ENCODE assay signal across 8 mouse cellular contexts in the genomic region with DNA sequence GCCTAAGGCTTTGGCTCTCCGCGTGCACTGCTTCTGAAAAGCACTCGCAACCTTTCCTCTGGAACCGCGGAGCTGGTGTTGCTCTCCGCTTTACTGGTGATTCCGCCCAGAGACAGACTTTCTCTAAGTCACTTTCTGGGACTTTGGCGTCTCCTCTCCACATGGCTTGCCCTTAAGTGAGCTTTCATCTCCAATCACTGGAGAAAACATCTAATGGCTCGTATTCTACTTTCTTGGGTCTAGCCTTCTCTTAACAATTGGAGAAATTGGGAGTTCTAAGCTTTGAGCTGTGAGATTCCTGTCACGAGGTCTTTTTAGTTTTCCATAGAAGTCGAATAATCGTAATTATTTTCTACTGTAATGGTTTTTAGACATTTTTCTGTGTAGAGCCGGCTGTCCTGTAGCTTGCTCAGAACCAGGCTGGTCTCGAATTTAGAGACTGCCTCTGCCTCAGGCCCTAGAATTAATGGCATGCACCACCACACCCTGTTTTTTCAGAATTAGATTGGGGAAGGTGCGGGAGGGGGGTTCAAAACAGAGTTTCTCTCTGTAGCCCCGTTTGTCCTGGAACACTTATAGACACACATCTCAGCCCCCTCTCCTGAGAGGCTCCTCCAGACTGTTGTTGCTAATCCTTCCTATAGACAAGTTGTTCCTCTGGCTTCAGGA. TPM values are rescaled to one million over a fixed set of nuclear protein-coding genes. Genes with fewer than 3 reads are reported as not detected.
DNase-seq lines count a peak whose midpoint lies in the region; ATAC-seq and TF ChIP-seq lines count a peak whose summit lies in the region.

No protein-coding gene starts in this region.

- no peak for DNase-seq in heart, postnatal 10 days
- DNase-seq in G1E (ENCODE audit: low spot score) (no peak), adipocyte (ENCODE audit: low spot score) (no peak)
- no peak for DNase-seq in forebrain, embryonic 14.5 days (ENCODE audit: low spot score)
- no peak for DNase-seq in liver, postnatal 0 days
- no peak for DNase-seq in right cerebral cortex, adult 2 months (ENCODE audit: low spot score in 2 of 2)
- DNase-seq in urinary bladder, postnatal 25 days (ENCODE audit: low spot score): no peak

- TF ChIP-seq CTCF in G1E (IDR thresholded peaks at IDR 0.05; ENCODE audit: low read depth, low read length): no peak
- no peak for TF ChIP-seq CTCF in liver, postnatal 0 days (IDR thresholded peaks at IDR 0.05; ENCODE audit: low read depth)

- H3K4me1 ChIP-seq in heart, embryonic 16.5 days (ENCODE audit: control insufficient read depth, insufficient read depth, low read length): peaks cover 11% of the 10 kb centered on the region
- H3K4me1 ChIP-seq in G1E (ENCODE audit: insufficient read depth, low read depth, low read length): peaks cover 22% of the 10 kb centered on the region
- peaks cover 12% of the 10 kb centered on the region; the same call in 1 of the 2 replicates for H3K4me1 ChIP-seq in forebrain, embryonic 14.5 days (ENCODE audit: control insufficient read depth, insufficient read depth, low read length)
- H3K4me1 ChIP-seq in liver, postnatal 0 days (ENCODE audit: insufficient read depth): peaks cover 12% of the 10 kb centered on the region

- peak overlapping the region; percentile 83 for H3K4me2 ChIP-seq in heart, embryonic 16.5 days (ENCODE audit: low read depth, low read length)
- H3K4me2 ChIP-seq in forebrain, embryonic 14.5 days (ENCODE audit: low read length): peak overlapping the region; percentile 65
- peak overlapping the region; percentile 89 for H3K4me2 ChIP-seq in liver, postnatal 0 days (ENCODE audit: low read depth, low read length)

- intact Hi-C loops in heart, postnatal 10 days (cut with DNase I): no loop called here

- H3K36me3 ChIP-seq in heart, embryonic 16.5 days (ENCODE audit: control insufficient read depth, insufficient read depth): no peaks in the 10 kb centered on the region
- peaks cover 32% of the 10 kb centered on the region for H3K36me3 ChIP-seq in G1E (replicated peaks)
- H3K36me3 ChIP-seq in forebrain, embryonic 14.5 days (ENCODE audit: control insufficient read depth, insufficient read depth, low read length): peaks cover 7% of the 10 kb centered on the region
- H3K36me3 ChIP-seq in liver, postnatal 0 days (replicated peaks; ENCODE audit: insufficient read depth, low read length): peaks cover 12% of the 10 kb centered on the region

- peak; percentile 7; the same call in 1 of the 2 replicates for ATAC-seq in heart, embryonic 16.5 days (replicated peaks; ENCODE audit: extremely low read depth, insufficient read depth, low FRiP score)
- ATAC-seq in G1E (ENCODE audit: extremely low read depth, insufficient number of reproducible peaks, low FRiP score, poor library complexity, severe bottlenecking): no peak
- ATAC-seq in forebrain, embryonic 14.5 days: no peak
- ATAC-seq in liver, postnatal 0 days: no peak

- H3K9ac ChIP-seq in heart, embryonic 16.5 days (ENCODE audit: low read length): peak overlapping the region; percentile 72
- peak overlapping the region; percentile 61 for H3K9ac ChIP-seq in forebrain, embryonic 14.5 days (ENCODE audit: low read length)
- H3K9ac ChIP-seq in liver, postnatal 0 days (replicated peaks): peak overlapping the region; percentile 82

- H3K9me3 ChIP-seq in heart, embryonic 16.5 days (replicated peaks; ENCODE audit: control insufficient read depth, low read length): no peaks in the 10 kb centered on the region
- H3K9me3 ChIP-seq in G1E (replicated peaks): no peaks in the 10 kb centered on the region
- H3K9me3 ChIP-seq in forebrain, embryonic 14.5 days (replicated peaks; ENCODE audit: control insufficient read depth, low read length): no peaks in the 10 kb centered on the region
- no peaks in the 10 kb centered on the region for H3K9me3 ChIP-seq in liver, postnatal 0 days (ENCODE audit: low read length)

- no peaks in the 10 kb centered on the region for H3K27me3 ChIP-seq in heart, embryonic 16.5 days (ENCODE audit: control insufficient read depth, insufficient read depth, low read length)
- H3K27me3 ChIP-seq in G1E (ENCODE audit: insufficient read depth, low read length): no peaks in the 10 kb centered on the region
- no peaks in the 10 kb centered on the region for H3K27me3 ChIP-seq in forebrain, embryonic 14.5 days (replicated peaks; ENCODE audit: control insufficient read depth, insufficient read depth, low read length)
- no peaks in the 10 kb centered on the region for H3K27me3 ChIP-seq in liver, postnatal 0 days (ENCODE audit: insufficient read depth, low read length)

- WGBS in heart, embryonic 16.5 days: under 1% methylated on average over 16 of the region's 16 CpGs
- under 1% methylated on average over 16 of the region's 16 CpGs for WGBS in forebrain, embryonic 14.5 days
- 2% methylated on average over 16 of the region's 16 CpGs for WGBS in liver, postnatal 0 days (ENCODE audit: insufficient replicate concordance)

- no peak for TF ChIP-seq EP300 in liver, postnatal 0 days (IDR thresholded peaks at IDR 0.05; ENCODE audit: low read depth)

- peak overlapping the region; percentile 71 for H3K4me3 ChIP-seq in heart, embryonic 16.5 days (ENCODE audit: low read length)
- peak overlapping the region; percentile 96 for H3K4me3 ChIP-seq in G1E (ENCODE audit: low read depth, low read length)
- H3K4me3 ChIP-seq in forebrain, embryonic 14.5 days (ENCODE audit: low read depth, low read length): peak overlapping the region; percentile 76
- peak overlapping the region; percentile 82 for H3K4me3 ChIP-seq in liver, postnatal 0 days (ENCODE audit: low read depth, low read length)

- H3K27ac ChIP-seq in heart, embryonic 16.5 days (ENCODE audit: low read length): peak overlapping the region; percentile 58
- no peak overlapping the region for H3K27ac ChIP-seq in forebrain, embryonic 14.5 days (ENCODE audit: low read depth, low read length)
- peak overlapping the region; percentile 75 for H3K27ac ChIP-seq in liver, postnatal 0 days (ENCODE audit: low read depth)

RNA-seq across cellular contexts. Expression of a gene that starts 0.7 kb away (rescaled TPM):
- polyA plus RNA-seq in heart, embryonic 16.5 days (2015; fragmentation: Nextera tagmentation; extraction: Ambion mirVana): 4.0 and 5.4 TPM in 2 replicates
- total RNA-seq in heart, postnatal 10 days (2021): 1 to 10 TPM in 1 of 2 experiments, under 1 TPM in 1; 0.96 to 1.3 TPM
- total RNA-seq in G1E (2014; fragmentation: Nextera tagmentation): 24.0 and 26.7 TPM in 2 replicates
- total RNA-seq in G1E (2017): 21.3 and 22.9 TPM in 2 replicates
- polyA plus RNA-seq in G1E (2012): 24.3 and 24.7 TPM in 2 replicates
- 3.3 and 3.4 TPM in 2 replicates for polyA plus RNA-seq in forebrain, embryonic 14.5 days (2014; fragmentation: Nextera tagmentation; extraction: Ambion mirVana)
- 6.1 and 8.2 TPM in 2 replicates for polyA plus RNA-seq in liver, postnatal 0 days (2015; fragmentation: Nextera tagmentation; extraction: Ambion mirVana)

RNA-seq across cellular contexts. Expression of a gene that starts 0.7 kb away (rescaled TPM):
- 52.4 and 61.5 TPM in 2 replicates for polyA plus RNA-seq in heart, embryonic 16.5 days (2015; fragmentation: Nextera tagmentation; extraction: Ambion mirVana)
- total RNA-seq in heart, postnatal 10 days (2021): 10 to 100 TPM; 28.6 to 28.8 TPM
- total RNA-seq in G1E (2014; fragmentation: Nextera tagmentation) (49.0 and 61.0 TPM in 2 replicates), G1E (2017) (123 and 134 TPM in 2 replicates)
- polyA plus RNA-seq in G1E (2012): 3.6 and 5.1 TPM in 2 replicates
- polyA plus RNA-seq in forebrain, embryonic 14.5 days (2014; fragmentation: Nextera tagmentation; extraction: Ambion mirVana): 97.5 and 110 TPM in 2 replicates
- polyA plus RNA-seq in liver, postnatal 0 days (2015; fragmentation: Nextera tagmentation; extraction: Ambion mirVana): 22.9 and 23.8 TPM in 2 replicates

RNA-seq across cellular contexts. Expression of a gene that starts 39.9 kb away (rescaled TPM):
- 18.5 and 21.1 TPM in 2 replicates for polyA plus RNA-seq in heart, embryonic 16.5 days (2015; fragmentation: Nextera tagmentation; extraction: Ambion mirVana)
- 10 to 100 TPM; 21.6 to 21.7 TPM for total RNA-seq in heart, postnatal 10 days (2021)
- 35.0 and 45.7 TPM in 2 replicates for total RNA-seq in G1E (2014; fragmentation: Nextera tagmentation)
- total RNA-seq in G1E (2017): 75.9 and 85.8 TPM in 2 replicates
- 73.5 and 80.8 TPM in 2 replicates for polyA plus RNA-seq in G1E (2012)
- polyA plus RNA-seq in forebrain, embryonic 14.5 days (2014; fragmentation: Nextera tagmentation; extraction: Ambion mirVana): 16.5 and 17.3 TPM in 2 replicates
- polyA plus RNA-seq in liver, postnatal 0 days (2015; fragmentation: Nextera tagmentation; extraction: Ambion mirVana): 5.7 and 6.5 TPM in 2 replicates
